Mouse (Mus musculus) liver, embryonic 14.5 days (tissue): ENCODE results near the gene Gjb5. TPM values are rescaled to one million over a fixed set of nuclear protein-coding genes. Genes with fewer than 3 reads are reported as not detected.

Experiments
- ATAC-seq: fragments of 200-750 bp; cut with Nextera tagmentation; 2 replicates; pipeline ENCODE4 v1.8.0; 2017; ENCODE audit warnings: moderate number of reproducible peaks, mild to moderate bottlenecking, moderate library complexity; ENCODE audit not compliant: insufficient read depth
- DNase-seq, 3 experiments: peaks; one replicate each; pipeline ENCODE4 v3.0.0-alpha.2; 2012 to 2013; ENCODE audit warnings: low read depth in 3 of 3, low spot score in 3 of 3
- H3K27ac ChIP-seq: fragments of 300-500 bp; sonication (generic); 2 replicates; pipeline ENCODE4 v1.5.1; 2014; ENCODE audit warnings: moderate library complexity, mild to moderate bottlenecking, control low read depth, inconsistent platforms
- H3K27me3 ChIP-seq: fragments of 300-500 bp; sonication (generic); 2 replicates; pipeline ENCODE4 v1.6.1; 2014; ENCODE audit warnings: mild to moderate bottlenecking, low read length, moderate library complexity; ENCODE audit not compliant: control insufficient read depth, insufficient read depth
- H3K36me3 ChIP-seq: fragments of 300-500 bp; sonication (generic); replicated peaks from 2 replicates; pipeline ENCODE4 v1.6.1; 2014; ENCODE audit warnings: low read depth; ENCODE audit not compliant: control insufficient read depth, insufficient read depth
- H3K4me1 ChIP-seq, 2 experiments: fragments of 200-500 bp in 1 of 2; fragments of 300-500 bp in 1 of 2; sonication (generic) in 1 of 2; replicated peaks; 2 replicates each; pipeline ENCODE4 v1.6.1; 2012 to 2014; ENCODE audit warnings: antibody characterized with exemption in 1 of 2, inconsistent platforms in 1 of 2, low read length in 1 of 2; ENCODE audit not compliant: control insufficient read depth in 2 of 2, insufficient read depth in 2 of 2
- H3K4me2 ChIP-seq: fragments of 300-500 bp; sonication (generic); 2 replicates; pipeline ENCODE4 v1.6.1; 2014; ENCODE audit warnings: low read depth, mild to moderate bottlenecking, control low read depth, moderate library complexity
- H3K4me3 ChIP-seq, 2 experiments: fragments of 200-500 bp in 1 of 2; fragments of 300-500 bp in 1 of 2; sonication (generic) in 1 of 2; 2 replicates each; pipeline ENCODE4 v1.5.1; 2012 to 2014; ENCODE audit warnings: low read depth in 2 of 2, low read length in 2 of 2, mild to moderate bottlenecking in 2 of 2, control low read depth in 1 of 2, inconsistent platforms in 1 of 2, moderate library complexity in 1 of 2; ENCODE audit not compliant: insufficient read depth in 1 of 2
- H3K9ac ChIP-seq: fragments of 300-500 bp; sonication (generic); replicated peaks from 2 replicates; pipeline ENCODE4 v1.6.1; 2014; ENCODE audit warnings: mild to moderate bottlenecking, control low read depth, moderate library complexity
- H3K9me3 ChIP-seq: fragments of 300-500 bp; sonication (generic); 2 replicates; pipeline ENCODE4 v1.6.1; 2016; ENCODE audit warnings: low read length, mixed read lengths; ENCODE audit not compliant: control insufficient read depth
- CTCF ChIP-seq: IDR thresholded peaks from 2 replicates; pipeline ENCODE4 v1.5.1; 2016; ENCODE audit warnings: antibody characterized with exemption, low read depth, control low read depth
- EP300 ChIP-seq: IDR thresholded peaks from 2 replicates; pipeline ENCODE4 v1.6.1; 2016; ENCODE audit warnings: antibody characterized with exemption, low read depth
- WGBS: fragments of 180-500 bp; shearing (Covaris S2); extraction: QIAGEN DNeasy Blood & Tissue Kit; methylation state at CpG from one replicate; pipeline ENCODE4 v1.1.7; 2014; ENCODE audit not compliant: insufficient replicate concordance; 5-methylcytosine and 5-hydroxymethylcytosine counted together
- polyA plus RNA-seq, 2 experiments: library from polyadenylated mRNA; depleted of rRNA in 1 of 2; stranded (reverse) in 1 of 2; unstranded in 1 of 2; fragments of >200 nt; fragmentation: Nextera tagmentation in 1 of 2; extraction: Ambion mirVana in 1 of 2; gene quantifications; 2 replicates each; pipeline versions ENCODE4 v1.2.1 to v1.2.3; 2012 to 2014

Gene Gjb5
- polyA plus RNA-seq, 2 experiments = 0.01 TPM; not detected in 1

- DNase-seq (no peak), ATAC-seq (no peak)
- H3K4me3 ChIP-seq = no peak overlapping the region
- TF ChIP-seq EP300 (no peak), CTCF (no peak)
- H3K36me3 ChIP-seq = no peaks in the 10 kb centered on the region
- no peak overlapping the region for H3K27ac ChIP-seq
- H3K27me3 ChIP-seq = no peaks in the 10 kb centered on the region
- 66% methylated on average over 13 of the region's 13 CpGs for WGBS
- H3K9ac ChIP-seq = no peak overlapping the region
- no peaks in the 10 kb centered on the region for H3K9me3 ChIP-seq
- H3K4me1 ChIP-seq = no peaks in the 10 kb centered on the region
- no peak overlapping the region for H3K4me2 ChIP-seq
Observed at GRCm38 (mm10) chr4:127389645-127390044, 31.7 kb upstream of the Gjb5 start.

DNA sequence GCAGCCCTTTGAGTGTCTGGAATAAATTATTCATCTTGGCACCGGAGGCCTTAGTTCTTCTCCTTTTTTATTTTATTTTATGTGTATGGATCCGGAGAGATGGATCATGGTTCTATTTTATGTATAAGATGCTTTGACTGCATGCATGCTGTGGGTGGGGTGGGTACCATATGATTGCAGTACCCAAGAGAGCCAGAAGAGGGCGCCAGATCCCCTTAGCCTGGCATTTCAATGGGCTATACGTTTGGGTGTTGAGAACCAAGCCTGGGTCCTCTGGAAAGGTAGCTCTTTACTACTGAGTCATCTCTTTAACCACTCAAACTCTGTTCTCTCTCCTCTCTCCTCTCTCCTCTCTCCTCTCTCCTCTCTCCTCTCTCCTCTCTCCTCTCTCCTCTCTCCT lies 19.4 kb upstream of the Gjb5 start:
- no peak overlapping the region for H3K4me3 ChIP-seq
- H3K9me3 ChIP-seq = no peaks in the 10 kb centered on the region
- no peaks in the 10 kb centered on the region for H3K27me3 ChIP-seq
- TF ChIP-seq EP300 (no peak), CTCF (peak; percentile 75)
- no peak overlapping the region for H3K27ac ChIP-seq
- DNase-seq = no peak
- H3K36me3 ChIP-seq = no peaks in the 10 kb centered on the region
- no peak for ATAC-seq
- WGBS = 24% methylated on average over 4 of the region's 4 CpGs
- no peak overlapping the region for H3K9ac ChIP-seq
- H3K4me2 ChIP-seq = no peak overlapping the region
- no peaks in the 10 kb centered on the region for H3K4me1 ChIP-seq

DNA sequence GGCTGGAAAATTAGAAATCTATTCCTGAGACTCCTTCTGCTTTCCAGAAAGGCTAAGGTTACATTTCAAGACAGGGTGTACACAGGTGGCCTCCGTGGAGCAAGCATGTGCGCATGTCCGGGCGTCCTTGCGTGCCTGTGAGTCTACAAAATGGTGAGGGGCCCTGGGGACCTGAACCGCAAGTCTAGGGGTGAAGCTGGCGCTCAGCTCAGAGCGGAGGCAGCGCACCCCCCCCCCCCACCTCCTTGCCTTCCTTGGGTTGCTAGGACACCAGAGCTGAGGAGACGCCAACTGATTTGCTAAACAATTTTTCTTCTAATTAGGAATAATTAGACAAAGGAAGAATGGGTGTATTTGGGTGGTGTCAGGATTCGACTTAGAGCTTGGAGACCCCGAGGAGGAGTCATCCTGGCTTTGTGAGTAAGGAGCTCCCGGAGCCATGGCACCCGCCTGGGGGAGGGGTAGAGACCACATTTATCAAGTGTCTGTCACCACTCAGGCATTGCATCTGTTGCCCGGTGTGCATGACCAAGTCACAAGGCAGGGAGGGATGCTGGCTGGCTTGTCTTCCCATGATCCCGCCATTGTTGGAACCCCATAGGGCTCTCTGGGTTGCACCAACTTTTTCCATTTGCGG lies 17.7 kb upstream of the Gjb5 start:
- Histone ChIP-seq H3K4me1 (no peaks in the 10 kb centered on the region), H3K4me3 (no peak overlapping the region), H3K27me3 (no peaks in the 10 kb centered on the region), H3K27ac (no peak overlapping the region), H3K4me2 (no peak overlapping the region), H3K9ac (no peak overlapping the region), H3K9me3 (no peaks in the 10 kb centered on the region), H3K36me3 (no peaks in the 10 kb centered on the region)
- ATAC-seq = no peak
- DNase-seq = no peak
- TF ChIP-seq EP300 = no peak
- no peak for TF ChIP-seq CTCF
- WGBS = 71% methylated on average over 17 of the region's 17 CpGs

GRCm38 (mm10) chr4:127374645-127375044 lies 16.7 kb upstream of the Gjb5 start:
- H3K36me3 ChIP-seq = no peaks in the 10 kb centered on the region
- no peak for ATAC-seq
- no peak overlapping the region for H3K4me2 ChIP-seq

GRCm38 (mm10) chr4:127373491-127373890 lies 15.5 kb upstream of the Gjb5 start:
- H3K4me1 ChIP-seq = no peaks in the 10 kb centered on the region
- H3K27ac ChIP-seq = no peak overlapping the region
- H3K27me3 ChIP-seq = no peaks in the 10 kb centered on the region
- H3K36me3 ChIP-seq = no peaks in the 10 kb centered on the region
- ATAC-seq (no peak), DNase-seq (no peak)
- H3K9ac ChIP-seq = no peak overlapping the region
- TF ChIP-seq CTCF (no peak), EP300 (no peak)
- H3K4me3 ChIP-seq = no peak overlapping the region
- H3K9me3 ChIP-seq = no peaks in the 10 kb centered on the region
- no peak overlapping the region for H3K4me2 ChIP-seq
- WGBS = 61% methylated on average over 8 of the region's 8 CpGs

More at GRCm38 (mm10) chr4:127374645-127375044, 16.7 kb upstream of the Gjb5 start:
- no peaks in the 10 kb centered on the region for H3K9me3 ChIP-seq
- no peak overlapping the region for H3K4me3 ChIP-seq
- no peak overlapping the region for H3K9ac ChIP-seq
- WGBS = 58% methylated on average over 4 of the region's 4 CpGs
- TF ChIP-seq CTCF (no peak), EP300 (no peak)
- H3K27me3 ChIP-seq = no peaks in the 10 kb centered on the region
- no peaks in the 10 kb centered on the region for H3K4me1 ChIP-seq
- no peak for DNase-seq
- no peak overlapping the region for H3K27ac ChIP-seq
